Mouse (Mus musculus): ENCODE measurements around the gene Ifitm5.
"Not testable (repeated sequence)": the region's sequence is repeated elsewhere in the genome, so short reads cannot be mapped to it uniquely, and the experiment has no call there.

Ifitm5 gene

GRCm38 (mm10) chr7:140949824-140950530 is at the start of gene Ifitm5:
TSS of gene Ifitm5 (minus strand) at chr7:140950291.
- DNase-seq, result no peak

- DNase-seq, result no peak
Measured at GRCm38 (mm10) chr7:140998853-140999700, 49.0 kb upstream of the Ifitm5 start.

- no peak for DNase-seq
Measured at GRCm38 (mm10) chr7:140997817-140998216, 47.7 kb upstream of the Ifitm5 start.

GRCm38 (mm10) chr7:140991117-140991689 is 41.1 kb upstream of the Ifitm5 start:
- DNase-seq, result no peak

- DNase-seq, result no peak
Measured at GRCm38 (mm10) chr7:140990622-140991021, 40.5 kb upstream of the Ifitm5 start.

- DNase-seq, result no peak
Measured at GRCm38 (mm10) chr7:140990185-140990584, 40.1 kb upstream of the Ifitm5 start.

GRCm38 (mm10) chr7:140989022-140989421 is 38.9 kb upstream of the Ifitm5 start:
- no peak for DNase-seq

GRCm38 (mm10) chr7:140987182-140988138 is 37.4 kb upstream of the Ifitm5 start:
- no peak for DNase-seq

GRCm38 (mm10) chr7:140982971-140983370 is 32.9 kb upstream of the Ifitm5 start:
- DNase-seq, result no peak

- DNase-seq, result no peak
Measured at GRCm38 (mm10) chr7:140981704-140982103, 31.6 kb upstream of the Ifitm5 start.

GRCm38 (mm10) chr7:140976720-140977119 is 26.6 kb upstream of the Ifitm5 start:
- not testable (repeated sequence) for DNase-seq

- no peak for DNase-seq
Measured at GRCm38 (mm10) chr7:140975465-140975864, 25.4 kb upstream of the Ifitm5 start.

- no peak for DNase-seq
Measured at GRCm38 (mm10) chr7:140974940-140975339, 24.8 kb upstream of the Ifitm5 start.

- no peak for DNase-seq
Measured at GRCm38 (mm10) chr7:140973396-140974165, 23.5 kb upstream of the Ifitm5 start.

GRCm38 (mm10) chr7:140971479-140972171 is 21.5 kb upstream of the Ifitm5 start:
- DNase-seq, result no peak

- DNase-seq, result no peak
Measured at GRCm38 (mm10) chr7:140970931-140971330, 20.8 kb upstream of the Ifitm5 start.

- not testable (repeated sequence) for DNase-seq
Measured at GRCm38 (mm10) chr7:140968710-140969109, 18.6 kb upstream of the Ifitm5 start.

- no peak for DNase-seq
Measured at GRCm38 (mm10) chr7:140967862-140968591, 17.9 kb upstream of the Ifitm5 start.

GRCm38 (mm10) chr7:140966921-140967320 is 16.8 kb upstream of the Ifitm5 start, which contains the start of gene Ifitm1:
TSS of gene Ifitm1 (plus strand) at chr7:140967221.
- no peak for DNase-seq

- no peak for DNase-seq
Measured at GRCm38 (mm10) chr7:140962733-140963132, 12.6 kb upstream of the Ifitm5 start.
